Mouse (Mus musculus) layer of hippocampus, postnatal 14 days (tissue): Measurements from ENCODE around the gene Leprot. TPM values are rescaled to one million over a fixed set of nuclear protein-coding genes. Genes with fewer than 3 reads are reported as not detected.

Experiments used
- total RNA-seq, 2 experiments: library from RNA; stranded (reverse); gene quantifications; 2 replicates each; pipeline ENCODE4 v1.2.3; 2021

Leprot gene
- total RNA-seq, 2 experiments from 2014 or later = 28.1 to 33.2 TPM

Other genes with a start within 250 kb of the Leprot start
- gene Ak4, start 228.4 kb upstream of the Leprot start, total RNA-seq = 10 to 100 TPM; 50.0 to 61.6 TPM
- gene Dnajc6, start 151.1 kb upstream of the Leprot start, total RNA-seq = 100 to 1,000 TPM; 318 to 332 TPM
- 1 to 10 TPM; 2.4 to 5.0 TPM for gene Lepr, start 69.7 kb downstream of the Leprot start, total RNA-seq
- gene B020004J07Rik, start 196.3 kb downstream of the Leprot start, total RNA-seq = not detected
- not detected for gene C130073F10Rik, start 246.1 kb downstream of the Leprot start, total RNA-seq